Mouse (Mus musculus) liver, embryonic 13.5 days (tissue): ENCODE measurements at regions not wholly inside any gene's neighbourhood (a gene's known extent, or its start where the extent isn't known, plus 50 kb on each side); places are given as distances from the start of the nearest gene placed in this dataset.

Source experiments
- ATAC-seq: fragments of 200-750 bp; cut with Nextera tagmentation; 2 replicates; pipeline ENCODE4 v1.8.0; 2017; ENCODE audit warnings: low read depth, mild to moderate bottlenecking, moderate number of reproducible peaks, moderate library complexity
- DNase-seq: peaks from one replicate; pipeline ENCODE4 v3.0.0; 2022
- H3K27ac ChIP-seq: fragments of 300-500 bp; sonication (generic); 2 replicates; pipeline ENCODE4 v1.5.1; 2015; ENCODE audit warnings: moderate library complexity, mild to moderate bottlenecking, inconsistent platforms
- H3K27me3 ChIP-seq: fragments of 300-500 bp; sonication (generic); 2 replicates; pipeline ENCODE4 v1.6.1; 2015; ENCODE audit warnings: mild to moderate bottlenecking, inconsistent platforms
- H3K36me3 ChIP-seq: fragments of 300-500 bp; sonication (generic); 2 replicates; pipeline ENCODE4 v1.6.1; 2015; ENCODE audit warnings: mild to moderate bottlenecking, inconsistent platforms
- H3K4me1 ChIP-seq: fragments of 300-500 bp; sonication (generic); replicated peaks from 2 replicates; pipeline ENCODE4 v1.6.1; 2015; ENCODE audit warnings: inconsistent platforms
- H3K4me2 ChIP-seq: fragments of 300-500 bp; sonication (generic); 2 replicates; pipeline ENCODE4 v1.6.1; 2015; ENCODE audit warnings: inconsistent platforms, mild to moderate bottlenecking, moderate library complexity
- H3K4me3 ChIP-seq: fragments of 300-500 bp; sonication (generic); replicated peaks from 2 replicates; pipeline ENCODE4 v1.5.1; 2015; ENCODE audit warnings: mild to moderate bottlenecking, inconsistent platforms
- H3K9ac ChIP-seq: fragments of 300-500 bp; sonication (generic); 2 replicates; pipeline ENCODE4 v1.6.1; 2015; ENCODE audit warnings: mild to moderate bottlenecking, inconsistent platforms
- H3K9me3 ChIP-seq: fragments of 300-500 bp; sonication (generic); replicated peaks from 2 replicates; pipeline ENCODE4 v1.6.1; 2016; ENCODE audit warnings: inconsistent platforms
- WGBS: fragments of 180-500 bp; shearing (Covaris S2); methylation state at CpG from one replicate; pipeline ENCODE4 v1.1.7; 2015; ENCODE audit not compliant: insufficient replicate concordance; 5-methylcytosine and 5-hydroxymethylcytosine counted together

- 68% methylated on average over 5 of the region's 5 CpGs for WGBS
- no peaks in the 10 kb centered on the region for H3K9me3 ChIP-seq
- ATAC-seq, result no peak
- DNase-seq, result no peak
- no peak overlapping the region for H3K4me3 ChIP-seq
- no peak overlapping the region for H3K27ac ChIP-seq
- H3K9ac ChIP-seq, result no peak overlapping the region
- H3K27me3 ChIP-seq, result no peaks in the 10 kb centered on the region
- H3K4me1 ChIP-seq, result no peaks in the 10 kb centered on the region
- no peak overlapping the region for H3K4me2 ChIP-seq
- H3K36me3 ChIP-seq, result no peaks in the 10 kb centered on the region
Measured at GRCm38 (mm10) chr11:82588744-82589143, 175.4 kb downstream of the Cct6b start.

- Histone ChIP-seq H3K27me3 (no peaks in the 10 kb centered on the region), H3K4me1 (no peaks in the 10 kb centered on the region), H3K4me2 (no peak overlapping the region), H3K27ac (no peak overlapping the region), H3K36me3 (no peaks in the 10 kb centered on the region), H3K9ac (no peak overlapping the region), H3K4me3 (no peak overlapping the region), H3K9me3 (no peaks in the 10 kb centered on the region)
- DNase-seq, result no peak
- no peak for ATAC-seq
- 17% methylated on average over 7 of the region's 7 CpGs for WGBS
Measured at GRCm38 (mm10) chr11:82579841-82580415, 184.2 kb downstream of the Cct6b start.

- 34% methylated on average over 3 of the region's 3 CpGs for WGBS
- Histone ChIP-seq H3K4me3 (no peak overlapping the region), H3K9me3 (no peaks in the 10 kb centered on the region), H3K27me3 (no peaks in the 10 kb centered on the region), H3K36me3 (no peaks in the 10 kb centered on the region), H3K4me2 (no peak overlapping the region), H3K27ac (no peak overlapping the region), H3K4me1 (no peaks in the 10 kb centered on the region), H3K9ac (no peak overlapping the region)
- DNase-seq (no peak), ATAC-seq (no peak)
Measured at GRCm38 (mm10) chr11:82576019-82576418, 187.3 kb downstream of the Tmem132e start.

GRCm38 (mm10) chr11:82573126-82573525, 184.4 kb downstream of the Tmem132e start:
- Histone ChIP-seq H3K4me2 (no peak overlapping the region), H3K9me3 (no peaks in the 10 kb centered on the region), H3K27me3 (no peaks in the 10 kb centered on the region), H3K4me1 (no peaks in the 10 kb centered on the region), H3K9ac (no peak overlapping the region), H3K36me3 (no peaks in the 10 kb centered on the region), H3K27ac (no peak overlapping the region), H3K4me3 (no peak overlapping the region)
- ATAC-seq (no peak), DNase-seq (no peak)
- 57% methylated on average over 4 of the region's 4 CpGs for WGBS

DNA sequence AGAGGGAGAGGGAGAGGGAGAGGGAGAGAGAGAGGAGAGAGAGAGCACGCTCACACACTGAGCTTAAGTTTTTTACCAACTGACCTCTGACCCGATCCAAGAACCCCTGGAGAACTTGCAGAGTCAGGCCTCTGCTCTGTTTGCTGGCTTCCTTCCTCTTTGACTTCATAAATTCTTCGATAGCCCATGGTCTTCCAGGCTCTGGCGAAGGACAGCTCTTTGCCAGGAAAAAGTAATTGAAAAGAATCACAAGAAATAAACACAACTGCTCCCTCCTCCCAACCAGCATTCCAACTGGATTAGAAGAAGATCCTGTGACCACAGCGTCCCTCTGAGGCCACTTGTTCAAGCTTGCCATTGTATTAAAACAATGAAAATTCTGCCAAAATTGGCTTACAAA, 182.8 kb downstream of the Tmem132e start:
- WGBS, result 11% methylated on average over 5 of the region's 5 CpGs
- DNase-seq, result no peak
- Histone ChIP-seq H3K27ac (no peak overlapping the region), H3K9ac (no peak overlapping the region), H3K4me1 (no peaks in the 10 kb centered on the region), H3K4me3 (no peak overlapping the region), H3K4me2 (no peak overlapping the region), H3K27me3 (no peaks in the 10 kb centered on the region), H3K9me3 (no peaks in the 10 kb centered on the region), H3K36me3 (no peaks in the 10 kb centered on the region)
- ATAC-seq, result no peak

DNA sequence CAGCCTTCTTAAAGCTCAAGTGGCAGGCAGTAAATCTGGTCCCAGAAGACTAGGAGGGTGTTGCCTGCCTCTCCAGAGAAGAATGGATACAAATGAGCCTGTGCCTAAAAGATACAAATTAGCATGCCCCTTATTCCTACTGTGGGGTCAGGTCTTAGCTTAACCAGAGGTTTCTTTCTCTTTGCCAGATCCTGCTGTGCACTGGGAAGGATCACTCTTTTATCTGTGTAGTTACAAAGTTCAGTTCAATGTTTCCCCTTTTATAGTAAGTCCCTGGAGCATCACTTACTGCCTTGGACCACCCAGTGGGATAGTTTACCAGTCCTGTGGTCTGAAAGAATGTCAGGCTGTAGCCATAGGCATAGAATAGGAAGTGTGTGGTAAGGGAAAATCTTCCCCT, 181.1 kb downstream of the Tmem132e start:
- no peak overlapping the region for H3K27ac ChIP-seq
- H3K4me2 ChIP-seq, result no peak overlapping the region
- no peak for ATAC-seq
- H3K9me3 ChIP-seq, result no peaks in the 10 kb centered on the region
- H3K36me3 ChIP-seq, result no peaks in the 10 kb centered on the region
- H3K4me1 ChIP-seq, result no peaks in the 10 kb centered on the region
- H3K9ac ChIP-seq, result no peak overlapping the region
- no peak for DNase-seq
- no peaks in the 10 kb centered on the region for H3K27me3 ChIP-seq
- no peak overlapping the region for H3K4me3 ChIP-seq

GRCm38 (mm10) chr11:82568219-82568676, 179.5 kb downstream of the Tmem132e start:
- 22% methylated on average over 2 of the region's 2 CpGs for WGBS
- no peaks in the 10 kb centered on the region for H3K27me3 ChIP-seq
- H3K27ac ChIP-seq, result no peak overlapping the region
- H3K9ac ChIP-seq, result no peak overlapping the region
- no peak overlapping the region for H3K4me3 ChIP-seq
- no peak for ATAC-seq
- H3K36me3 ChIP-seq, result no peaks in the 10 kb centered on the region
- H3K4me1 ChIP-seq, result no peaks in the 10 kb centered on the region
- no peaks in the 10 kb centered on the region for H3K9me3 ChIP-seq
- DNase-seq, result no peak
- no peak overlapping the region for H3K4me2 ChIP-seq

DNA sequence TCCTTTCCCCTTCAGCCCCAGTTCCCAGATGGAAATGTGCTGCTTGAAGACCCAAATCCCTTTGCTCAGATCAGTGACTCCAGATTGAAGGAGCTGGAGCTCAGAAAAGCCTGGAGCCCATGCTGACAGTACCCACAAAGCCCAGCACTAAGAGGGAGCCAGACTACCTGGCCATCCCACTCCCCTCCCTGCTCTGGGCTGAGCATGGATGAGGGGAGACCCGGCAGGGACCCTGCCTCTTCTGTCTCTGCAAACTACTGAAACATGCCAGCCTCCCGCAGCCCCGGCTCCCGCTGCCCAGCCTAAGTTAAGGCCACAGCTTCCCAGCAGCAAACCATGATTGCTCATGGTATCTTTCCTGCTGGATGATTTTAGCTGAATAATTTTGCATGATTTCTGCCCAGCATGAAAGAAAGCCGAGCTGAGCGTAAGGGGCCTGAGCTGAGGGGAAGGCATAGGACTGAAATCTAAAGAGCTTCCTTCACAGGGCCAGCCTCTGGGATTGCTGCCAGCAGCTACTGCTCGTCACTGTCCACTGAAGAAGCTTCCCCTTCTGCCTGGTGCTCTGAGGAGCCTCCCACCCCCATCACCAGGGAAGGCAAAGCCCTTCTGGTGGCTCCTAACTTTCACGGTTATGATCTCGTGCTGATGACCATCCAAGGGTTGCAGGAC, 178.4 kb downstream of the Tmem132e start:
- no peak for DNase-seq
- ATAC-seq, result no peak
- Histone ChIP-seq H3K4me1 (no peaks in the 10 kb centered on the region), H3K27me3 (no peaks in the 10 kb centered on the region), H3K27ac (no peak overlapping the region), H3K9ac (no peak overlapping the region), H3K36me3 (no peaks in the 10 kb centered on the region), H3K4me3 (no peak overlapping the region), H3K9me3 (no peaks in the 10 kb centered on the region), H3K4me2 (no peak overlapping the region)
- 53% methylated on average over 9 of the region's 9 CpGs for WGBS

- no peaks in the 10 kb centered on the region for H3K36me3 ChIP-seq
- no peak overlapping the region for H3K27ac ChIP-seq
- no peaks in the 10 kb centered on the region for H3K9me3 ChIP-seq
- no peak overlapping the region for H3K4me2 ChIP-seq
- ATAC-seq, result no peak
- H3K9ac ChIP-seq, result no peak overlapping the region
- no peaks in the 10 kb centered on the region for H3K27me3 ChIP-seq
- H3K4me1 ChIP-seq, result no peaks in the 10 kb centered on the region
- 46% methylated on average over 4 of the region's 4 CpGs for WGBS
- DNase-seq, result no peak
- no peak overlapping the region for H3K4me3 ChIP-seq
Measured at GRCm38 (mm10) chr11:82566092-82566491, 177.4 kb downstream of the Tmem132e start.

GRCm38 (mm10) chr11:82564181-82564580, 175.5 kb downstream of the Tmem132e start:
- no peaks in the 10 kb centered on the region for H3K4me1 ChIP-seq
- ATAC-seq (no peak), DNase-seq (no peak)
- WGBS, result 63% methylated on average over 10 of the region's 10 CpGs
- H3K27me3 ChIP-seq, result no peaks in the 10 kb centered on the region
- H3K4me2 ChIP-seq, result no peak overlapping the region
- no peaks in the 10 kb centered on the region for H3K36me3 ChIP-seq
- no peak overlapping the region for H3K9ac ChIP-seq
- no peak overlapping the region for H3K27ac ChIP-seq
- H3K4me3 ChIP-seq, result no peak overlapping the region
- no peaks in the 10 kb centered on the region for H3K9me3 ChIP-seq

DNA sequence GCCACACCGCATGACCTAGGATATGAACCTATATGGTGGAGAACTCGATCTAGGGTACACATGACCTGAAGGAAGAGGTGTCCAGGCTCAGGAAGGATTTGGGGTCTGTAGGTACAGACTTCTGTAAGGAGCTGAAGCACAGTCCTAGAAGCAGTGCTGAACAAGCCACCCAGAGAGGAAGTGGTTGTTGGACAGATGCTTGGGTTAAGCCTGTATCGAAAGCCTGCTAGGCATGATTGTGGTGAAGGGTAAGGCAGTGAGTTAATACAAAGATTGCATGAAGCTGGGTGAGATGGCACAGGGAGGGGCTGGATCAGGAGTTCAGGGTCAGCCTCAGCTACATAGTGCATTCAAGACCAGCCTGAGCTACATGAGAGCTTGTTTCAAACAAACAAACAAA, 153.3 kb downstream of the Tmem132e start:
- DNase-seq (no peak), ATAC-seq (no peak)
- Histone ChIP-seq H3K4me1 (no peaks in the 10 kb centered on the region), H3K9me3 (no peaks in the 10 kb centered on the region), H3K4me3 (no peak overlapping the region), H3K4me2 (no peak overlapping the region), H3K36me3 (no peaks in the 10 kb centered on the region), H3K9ac (no peak overlapping the region), H3K27me3 (no peaks in the 10 kb centered on the region), H3K27ac (no peak overlapping the region)
- WGBS, result 67% methylated on average over 3 of the region's 3 CpGs

DNA sequence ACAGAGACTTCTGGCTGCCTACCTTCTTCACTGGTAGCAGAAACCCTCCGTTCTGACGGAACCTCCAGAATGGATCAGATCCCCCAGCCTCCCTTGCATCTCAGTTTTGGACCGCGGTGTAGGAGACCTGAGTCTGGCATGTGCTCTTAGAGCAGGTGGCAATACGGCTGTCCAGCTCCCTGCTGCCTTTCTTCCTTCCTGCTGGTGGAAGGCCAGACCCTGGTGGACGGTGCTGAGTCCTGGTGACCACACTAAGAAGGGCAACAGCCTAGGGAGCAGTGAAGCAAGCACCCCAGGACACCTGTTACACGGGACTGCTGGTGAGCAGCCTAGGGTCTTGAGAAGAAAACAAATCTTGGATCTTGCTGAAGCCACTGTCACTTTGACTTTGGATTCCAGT, 152.7 kb downstream of the Tmem132e start:
- DNase-seq (no peak), ATAC-seq (no peak)
- Histone ChIP-seq H3K9ac (no peak overlapping the region), H3K36me3 (no peaks in the 10 kb centered on the region), H3K4me1 (no peaks in the 10 kb centered on the region), H3K9me3 (no peaks in the 10 kb centered on the region), H3K27ac (no peak overlapping the region), H3K27me3 (no peaks in the 10 kb centered on the region), H3K4me3 (no peak overlapping the region), H3K4me2 (no peak overlapping the region)
- WGBS, result 68% methylated on average over 7 of the region's 7 CpGs
